In the genomic region with DNA sequence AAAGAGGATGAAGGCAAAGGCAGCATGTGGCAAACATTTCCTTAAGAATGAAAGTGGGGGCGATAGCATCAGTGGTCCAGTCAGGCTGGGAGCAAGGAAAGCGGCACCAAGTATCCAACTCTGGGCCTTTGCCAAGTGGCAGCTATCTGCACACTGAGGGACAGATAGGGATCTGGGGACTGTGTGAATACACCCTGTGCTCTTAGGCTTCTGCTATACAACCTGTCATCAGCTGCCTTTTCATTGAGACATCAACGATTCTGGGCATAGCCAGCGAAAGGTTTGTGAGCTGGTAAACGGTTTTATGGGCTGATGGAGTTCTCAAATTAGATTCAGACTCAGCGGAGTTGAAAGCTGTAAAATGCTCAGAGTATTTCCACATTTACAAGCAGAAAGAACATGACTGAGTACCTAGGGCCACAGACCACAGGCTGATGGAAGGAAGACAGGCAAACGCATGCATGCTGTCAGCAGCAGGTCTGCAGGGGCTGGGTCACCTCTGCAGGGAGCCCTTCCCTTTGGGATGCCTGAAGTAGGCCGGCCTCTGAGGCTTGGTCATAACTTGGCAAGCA, we compare ENCODE assay signal across 19 mouse cellular contexts.
DNase-seq lines count a peak whose midpoint lies in the region; ATAC-seq and TF ChIP-seq lines count a peak whose summit lies in the region.
"Had no signal": no experiment of that assay in that cellular context is flagged by ENCODE, and none has a peak within 500 bp of the region (broad histone marks: within the 10 kb centered on the region; RNA-seq: fewer than 3 reads in every experiment).

No protein-coding gene starts in this region.

- H3K9ac ChIP-seq in neural tube, embryonic 14.5 days (replicated peaks; ENCODE audit: low read depth, low read length): no peak overlapping the region
- H3K9ac ChIP-seq in limb, embryonic 12.5 days (replicated peaks): no peak overlapping the region
- H3K9ac ChIP-seq: embryonic facial prominence, embryonic 13.5 days; forebrain, embryonic 12.5 days; heart, embryonic 15.5 days; hindbrain, embryonic 15.5 days had no signal

- H3K4me3 ChIP-seq in neural tube, embryonic 14.5 days (ENCODE audit: low read depth, low read length): no peak overlapping the region
- H3K4me3 ChIP-seq in limb, embryonic 12.5 days (replicated peaks): no peak overlapping the region
- H3K4me3 ChIP-seq: embryonic facial prominence, embryonic 13.5 days; forebrain, embryonic 12.5 days; heart, adult 2 months; heart, embryonic 15.5 days; hindbrain, embryonic 15.5 days had no signal

- no peaks in the 10 kb centered on the region for H3K36me3 ChIP-seq in neural tube, embryonic 14.5 days (ENCODE audit: control insufficient read depth, insufficient read depth, low read length)
- no peaks in the 10 kb centered on the region for H3K36me3 ChIP-seq in limb, embryonic 12.5 days
- H3K36me3 ChIP-seq: embryonic facial prominence, embryonic 13.5 days; forebrain, embryonic 12.5 days; heart, embryonic 15.5 days; hindbrain, embryonic 15.5 days had no signal

- no peaks in the 10 kb centered on the region for H3K27me3 ChIP-seq in neural tube, embryonic 14.5 days (ENCODE audit: control insufficient read depth, insufficient read depth, low read length)
- peaks cover 14% of the 10 kb centered on the region; the same call in 1 of the 2 replicates for H3K27me3 ChIP-seq in limb, embryonic 12.5 days
- H3K27me3 ChIP-seq: embryonic facial prominence, embryonic 13.5 days; forebrain, embryonic 12.5 days; heart, embryonic 15.5 days; hindbrain, embryonic 15.5 days had no signal

- WGBS in neural tube, embryonic 14.5 days: 51% methylated on average over 8 of the region's 8 CpGs
- WGBS in limb, embryonic 12.5 days: 30% methylated on average over 8 of the region's 8 CpGs

- peak; percentile 70; the same call in 1 of the 2 replicates for ATAC-seq in neural tube, embryonic 14.5 days (ENCODE audit: low read depth)
- ATAC-seq in limb, embryonic 12.5 days (ENCODE audit: insufficient number of reproducible peaks, insufficient read depth, low FRiP score, low TSS enrichment, low read depth): peak; percentile 75; the same call in 1 of the 2 replicates
- ATAC-seq: forebrain, embryonic 16.5 days had no signal

- no peaks in the 10 kb centered on the region for H3K9me3 ChIP-seq in neural tube, embryonic 14.5 days (ENCODE audit: control insufficient read depth, low read length)
- no peaks in the 10 kb centered on the region for H3K9me3 ChIP-seq in limb, embryonic 12.5 days
- H3K9me3 ChIP-seq: embryonic facial prominence, embryonic 13.5 days; forebrain, embryonic 12.5 days; heart, embryonic 15.5 days; hindbrain, embryonic 15.5 days had no signal

- no peak overlapping the region for H3K27ac ChIP-seq in neural tube, embryonic 14.5 days (ENCODE audit: low read depth, low read length)
- no peak overlapping the region for H3K27ac ChIP-seq in limb, embryonic 12.5 days
- H3K27ac ChIP-seq: embryonic facial prominence, embryonic 13.5 days; forebrain, embryonic 12.5 days; heart, adult 2 months; heart, embryonic 15.5 days; hindbrain, embryonic 15.5 days had no signal

- H3K4me1 ChIP-seq in neural tube, embryonic 14.5 days (ENCODE audit: control insufficient read depth, insufficient read depth, low read length): no peaks in the 10 kb centered on the region
- peaks cover 13% of the 10 kb centered on the region; the same call in 1 of the 2 replicates for H3K4me1 ChIP-seq in limb, embryonic 12.5 days (replicated peaks)
- H3K4me1 ChIP-seq: embryonic facial prominence, embryonic 13.5 days; forebrain, embryonic 12.5 days; heart, embryonic 15.5 days; hindbrain, embryonic 15.5 days had no signal

- DNase-seq in neural tube, embryonic 10.5 days (ENCODE audit: extremely low spot score, low spot score): no peak
- peak; percentile 7 for DNase-seq in brain, embryonic 14.5 days (ENCODE audit: low read depth)
- no peak for DNase-seq in heart, postnatal 25 days (ENCODE audit: low spot score)
- no peak for DNase-seq in heart, postnatal 10 days
- DNase-seq: adrenal gland, adult 8-10 months; adrenal gland, postnatal 36 days; cerebellum, adult 11 months; cerebellum, adult 8-10 months; gastrocnemius, postnatal 14 days; heart, adult 2 months; heart, postnatal 36 days had no signal

- intact Hi-C loops in heart, postnatal 25 days (cut with DNase I): no loop called here
- intact Hi-C loops in heart, postnatal 10 days (cut with DNase I): no loop called here

- no peak for TF ChIP-seq CTCF in brain, embryonic 14.5 days (IDR thresholded peaks at IDR 0.05; ENCODE audit: borderline replicate concordance, extremely low read depth, insufficient read depth, insufficient read length)

- no peak for TF ChIP-seq POLR2A in brain, embryonic 14.5 days (IDR thresholded peaks at IDR 0.05; ENCODE audit: borderline replicate concordance, extremely low read depth, insufficient read depth, insufficient read length, poor library complexity, severe bottlenecking)

- H3K4me2 ChIP-seq in neural tube, embryonic 14.5 days (ENCODE audit: low read depth, low read length): no peak overlapping the region
- no peak overlapping the region for H3K4me2 ChIP-seq in limb, embryonic 12.5 days
- H3K4me2 ChIP-seq: embryonic facial prominence, embryonic 13.5 days; forebrain, embryonic 12.5 days; heart, embryonic 11.5 days; heart, embryonic 15.5 days; hindbrain, embryonic 15.5 days had no signal
